Mouse (Mus musculus) embryonic fibroblast, embryonic 13.5 days (primary cell): ENCODE data around the gene Nfib.

Experiments used
- CTCF ChIP-seq: IDR thresholded peaks from 2 replicates; pipeline ENCODE4 v1.5.1; 2011; ENCODE audit warnings: mild to moderate bottlenecking, control low read depth, low read length, moderate library complexity, borderline replicate concordance; ENCODE audit not compliant: insufficient read depth
- POLR2A ChIP-seq: IDR thresholded peaks from 2 replicates; pipeline ENCODE4 v1.6.1; 2011; ENCODE audit warnings: low read depth, mild to moderate bottlenecking, control low read depth, low read length, moderate library complexity

GRCm38 (mm10) chr4:82402666-82403065 is 302.9 kb downstream of the Nfib start:
- TF ChIP-seq CTCF (no peak), POLR2A (no peak)
